Mouse (Mus musculus) gastrocnemius, postnatal 4 days (tissue): ENCODE measurements at regions not wholly inside any gene's neighbourhood (a gene's known extent, or its start where the extent isn't known, plus 50 kb on each side); places are given as distances from the start of the nearest gene placed in this dataset.
A peak's percentile ranks its signal among the peaks of the same experiment; 100 is the strongest.

Source experiments
- DNase-seq, 2 experiments: peaks; one replicate each; pipeline ENCODE4 v3.0.0; 2021 to 2022; ENCODE audit warnings: low spot score in 2 of 2, mixed read lengths in 2 of 2

GRCm38 (mm10) chr8:103853048-103853447, 248.4 kb upstream of the Cdh5 start:
- no peak for DNase-seq

DNA sequence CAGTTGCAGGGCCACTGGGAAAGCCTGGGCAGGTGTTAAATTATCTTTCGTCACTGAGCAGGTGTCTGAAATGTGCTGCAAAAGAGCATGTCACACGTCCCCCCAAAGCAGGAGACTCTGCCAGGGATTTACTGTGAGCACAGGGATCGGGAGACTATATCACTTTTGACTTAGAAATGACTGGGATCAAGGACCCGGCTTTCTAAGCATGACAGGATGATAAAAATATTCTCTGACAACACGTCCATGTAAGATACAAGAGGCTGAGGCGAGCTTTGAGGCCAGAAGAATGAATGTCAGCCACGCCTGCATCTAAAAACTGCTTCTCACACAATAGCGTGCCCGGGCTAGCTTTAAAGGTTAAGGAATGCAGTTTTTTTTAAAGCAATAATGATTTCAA, 246.1 kb upstream of the Cdh5 start:
- no peak for DNase-seq

GRCm38 (mm10) chr8:103859130-103859529, 242.3 kb upstream of the Cdh5 start:
- DNase-seq, result no peak

- DNase-seq, result no peak
These were observed 227.6 kb upstream of the Cdh5 start for GRCm38 (mm10) chr8:103873598-103874502.

- no peak for DNase-seq
These were observed 226.9 kb upstream of the Cdh5 start for GRCm38 (mm10) chr8:103874506-103874905.

DNA sequence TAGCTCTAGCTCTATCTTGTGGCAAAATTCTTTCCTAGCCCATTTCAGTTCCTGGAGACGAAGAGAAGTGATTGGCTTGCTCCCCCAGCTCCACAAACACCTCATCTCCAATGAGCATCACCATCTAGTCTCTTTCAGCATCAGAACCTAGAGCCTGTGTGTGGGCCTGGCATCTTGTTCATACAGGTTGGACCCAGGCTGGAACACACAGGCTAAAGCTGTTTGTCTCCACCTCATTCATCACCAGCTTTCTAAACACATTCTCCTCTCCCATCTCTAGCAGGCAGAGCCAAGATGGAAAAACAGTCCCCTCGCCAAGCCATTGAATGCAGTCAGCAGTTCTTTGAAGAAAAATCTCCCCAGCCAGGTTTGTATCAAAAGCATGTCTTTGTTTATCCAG, 221.9 kb upstream of the Cdh5 start:
- DNase-seq, result no peak

GRCm38 (mm10) chr8:103880431-103881145, 220.8 kb upstream of the Cdh5 start:
- no peak for DNase-seq

GRCm38 (mm10) chr8:103881146-103881486, 220.3 kb upstream of the Cdh5 start:
- no peak for DNase-seq

DNA sequence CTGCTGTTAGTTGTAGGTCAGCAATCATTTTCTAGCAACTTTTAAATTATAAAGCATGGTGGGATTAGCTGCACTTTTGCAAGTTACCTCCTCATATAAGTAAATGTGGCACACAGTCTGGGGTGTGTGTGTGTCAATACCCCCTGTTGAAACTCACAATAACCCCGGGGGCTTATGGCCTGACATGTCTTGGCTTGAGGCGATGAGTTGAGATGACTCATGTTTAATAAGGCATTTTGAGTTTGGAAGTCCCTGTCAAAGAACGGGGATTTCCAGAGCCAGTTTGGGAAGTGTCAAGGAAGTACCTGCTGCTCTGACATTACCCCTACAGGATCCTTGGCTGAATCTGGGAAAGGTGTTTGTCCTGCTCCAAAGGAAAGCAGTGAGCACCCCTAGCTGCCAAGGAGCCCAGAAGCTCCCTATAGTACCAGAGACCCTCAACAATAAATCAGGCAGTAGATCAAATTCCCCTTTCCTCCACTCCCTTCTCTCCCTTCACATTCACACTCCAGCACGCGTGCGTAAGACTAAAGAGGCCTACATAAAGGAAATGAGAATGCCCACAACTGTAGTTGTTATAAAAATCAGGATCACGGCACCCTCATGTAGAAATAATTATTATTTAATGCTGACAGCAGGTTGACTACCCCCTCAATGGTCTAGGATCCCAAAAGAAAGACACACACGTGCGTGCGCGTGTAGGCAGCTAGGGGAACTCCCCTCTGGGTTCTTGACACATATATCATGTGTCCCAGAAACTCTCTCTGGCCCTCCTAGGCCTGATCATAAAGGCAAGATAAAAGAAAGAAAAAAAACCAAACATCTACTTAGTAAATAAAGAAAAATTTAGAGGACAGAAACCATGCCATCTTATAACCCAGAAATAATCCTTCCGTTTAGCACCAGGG, 216.3 kb upstream of the Cdh5 start:
- DNase-seq, result no peak

GRCm38 (mm10) chr8:103894589-103894988, 206.8 kb upstream of the Cdh5 start:
- DNase-seq, result no peak

GRCm38 (mm10) chr8:103895132-103895531, 206.3 kb upstream of the Cdh5 start:
- DNase-seq, result no peak

GRCm38 (mm10) chr8:103897463-103897862, 204.0 kb upstream of the Cdh5 start:
- no peak for DNase-seq

DNA sequence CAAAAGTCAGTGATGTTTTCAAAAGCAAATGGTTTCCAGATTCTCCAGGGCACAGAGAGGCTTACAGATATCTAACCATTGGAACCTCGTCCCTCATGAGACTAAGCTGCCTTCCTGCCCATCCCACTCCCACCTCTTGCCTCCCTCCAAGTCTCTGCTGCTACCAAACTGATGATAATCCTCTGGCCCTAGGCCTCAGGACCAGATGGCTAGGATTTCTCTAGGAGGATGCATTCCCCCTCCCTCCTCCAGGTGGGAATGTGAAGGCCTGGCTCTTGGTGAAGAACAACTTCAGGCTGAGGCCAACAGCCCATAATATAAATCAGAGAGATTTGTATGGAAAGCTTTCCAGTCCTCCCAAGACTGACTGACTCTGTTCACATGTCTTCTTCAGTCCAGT, 198.9 kb upstream of the Cdh5 start:
- no peak for DNase-seq

DNA sequence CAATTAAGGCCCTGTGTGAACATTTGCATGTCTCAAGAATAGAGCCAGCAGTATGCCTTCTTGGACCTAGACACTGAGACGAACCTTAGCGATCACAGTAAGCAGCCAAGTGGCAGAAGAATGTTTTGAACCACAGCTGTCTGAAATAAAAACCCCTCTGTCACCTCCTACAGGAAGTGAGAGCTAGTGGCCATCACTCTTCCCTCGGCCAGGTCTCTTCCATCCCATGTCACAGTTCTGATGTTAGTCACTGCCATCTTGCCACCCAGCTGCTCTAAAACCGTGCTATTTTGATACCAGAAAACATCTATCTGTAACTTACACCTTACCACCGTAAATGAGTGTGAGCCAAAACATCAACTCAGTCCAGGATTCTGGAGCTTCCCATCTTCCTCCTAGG, 197.8 kb upstream of the Cdh5 start:
- DNase-seq, result no peak

- DNase-seq, result no peak
These were observed 193.8 kb upstream of the Cdh5 start for GRCm38 (mm10) chr8:103907662-103908061.

GRCm38 (mm10) chr8:103911287-103912015, 190.0 kb upstream of the Cdh5 start:
- no peak for DNase-seq

DNA sequence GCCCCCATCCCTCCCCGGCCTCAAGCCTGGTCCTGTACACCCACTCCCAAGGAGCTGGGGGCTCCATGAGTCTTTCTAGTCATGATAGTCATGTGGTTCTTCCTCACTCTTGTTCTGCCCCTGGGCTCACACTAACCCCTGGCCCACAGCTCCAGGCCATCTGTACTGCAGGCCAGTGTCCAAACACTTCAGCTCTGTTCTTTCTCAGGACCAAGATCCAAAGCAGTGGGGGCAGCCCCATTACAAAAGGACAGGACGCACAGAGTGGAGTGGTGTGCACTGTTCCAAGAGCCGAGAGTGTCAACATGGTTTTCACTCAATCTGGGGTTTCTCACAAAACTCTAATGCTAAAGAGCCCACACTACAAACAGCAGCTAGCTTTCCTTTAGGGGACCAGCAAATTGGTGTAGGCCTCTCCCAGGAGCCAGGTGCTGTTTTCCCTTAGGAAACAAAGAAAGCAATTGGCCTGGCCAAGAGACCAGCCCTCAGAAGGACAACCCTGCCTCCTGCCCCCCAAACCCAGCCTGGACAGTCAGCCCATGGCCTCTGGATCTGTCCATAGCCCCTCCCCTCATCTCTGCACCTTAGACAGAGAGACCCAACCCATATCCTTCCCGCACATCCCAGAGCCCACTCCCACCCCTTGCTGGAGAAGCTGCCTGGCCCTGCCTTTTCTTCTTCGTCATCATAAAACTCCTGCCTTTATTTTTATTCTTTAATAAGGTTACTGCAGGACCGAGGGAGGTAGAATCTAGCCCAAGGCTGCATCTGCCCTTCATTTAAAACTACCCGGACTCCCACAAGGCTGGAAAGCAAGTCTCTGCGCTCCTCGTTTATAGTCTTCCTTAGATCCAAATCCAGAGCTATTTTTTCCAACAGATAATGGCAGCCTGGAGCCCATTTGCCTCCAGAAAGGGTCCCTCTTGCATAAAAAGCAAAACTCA, 188.2 kb upstream of the Cdh5 start:
- DNase-seq, result no peak

DNA sequence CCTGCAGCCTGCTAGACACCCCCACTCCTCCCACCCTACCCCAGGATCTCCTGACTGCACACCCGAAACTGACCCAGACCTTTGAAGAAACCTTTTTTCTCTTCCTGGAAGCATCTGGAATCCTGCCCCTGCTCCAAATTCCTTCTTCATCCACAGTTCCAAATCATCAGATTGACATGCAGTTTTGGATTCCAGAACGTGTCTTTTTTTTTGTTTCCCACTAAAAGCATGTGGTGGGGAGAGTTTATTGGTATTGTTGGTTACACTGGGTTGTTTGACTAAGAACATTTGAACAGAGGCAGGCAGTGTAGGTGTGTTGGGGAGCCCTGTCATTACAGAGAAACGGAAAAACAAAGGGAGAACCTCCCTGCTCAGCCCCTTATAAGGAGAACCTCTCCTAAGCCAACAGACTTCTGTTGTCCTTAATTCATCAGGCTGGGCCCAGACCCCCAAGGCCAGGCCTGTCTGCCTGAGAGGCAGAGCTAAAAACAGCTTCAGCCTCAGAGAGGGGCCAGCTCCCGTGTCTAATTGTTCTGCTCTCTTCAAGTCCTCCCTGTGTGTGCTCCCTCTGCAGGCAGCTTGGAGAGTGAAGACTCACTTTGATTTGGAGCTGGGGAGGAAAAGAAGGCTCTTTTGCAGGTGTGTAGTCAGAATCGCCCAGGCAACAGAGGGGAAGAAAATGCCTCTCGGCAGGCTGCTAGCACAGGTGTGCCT, 187.3 kb upstream of the Cdh5 start:
- peak in 1 of 2 experiments; percentile 33 for DNase-seq

GRCm38 (mm10) chr8:103919324-103919723, 182.1 kb upstream of the Cdh5 start:
- no peak for DNase-seq
